Mouse (Mus musculus) hindbrain, embryonic 12.5 days (tissue): ENCODE data around the gene Cog5. TPM values are rescaled to one million over a fixed set of nuclear protein-coding genes. Genes with fewer than 3 reads are reported as not detected.
"Not testable (repeated sequence)": the region's sequence is repeated elsewhere in the genome, so short reads cannot be mapped to it uniquely, and the experiment has no call there.

Source experiments
- ATAC-seq: fragments of 200-750 bp; cut with Nextera tagmentation; 2 replicates; pipeline ENCODE4 v1.8.0; 2017; ENCODE audit warnings: moderate TSS enrichment; ENCODE audit not compliant: low FRiP score
- H3K27ac ChIP-seq: fragments of 300-500 bp; sonication (generic); 2 replicates; pipeline ENCODE4 v1.5.1; 2016; ENCODE audit warnings: mild to moderate bottlenecking
- H3K27me3 ChIP-seq: fragments of 300-500 bp; sonication (generic); 2 replicates; pipeline ENCODE4 v1.6.1; 2016; ENCODE audit warnings: mild to moderate bottlenecking
- H3K36me3 ChIP-seq: fragments of 300-500 bp; sonication (generic); 2 replicates; pipeline ENCODE4 v1.6.1; 2016; ENCODE audit warnings: mild to moderate bottlenecking
- H3K4me1 ChIP-seq: fragments of 300-500 bp; sonication (generic); 2 replicates; pipeline ENCODE4 v1.6.1; 2016
- H3K4me2 ChIP-seq: fragments of 300-500 bp; sonication (generic); replicated peaks from 2 replicates; pipeline ENCODE4 v1.6.1; 2016; ENCODE audit warnings: mild to moderate bottlenecking
- H3K4me3 ChIP-seq: fragments of 300-500 bp; sonication (generic); 2 replicates; pipeline ENCODE4 v1.5.1; 2016; ENCODE audit warnings: mild to moderate bottlenecking
- H3K9ac ChIP-seq: fragments of 300-500 bp; sonication (generic); 2 replicates; pipeline ENCODE4 v1.6.1; 2016; ENCODE audit warnings: mild to moderate bottlenecking, moderate library complexity
- H3K9me3 ChIP-seq: fragments of 300-500 bp; sonication (generic); replicated peaks from 2 replicates; pipeline ENCODE4 v1.6.1; 2016; ENCODE audit warnings: mild to moderate bottlenecking
- WGBS: fragments of 180-500 bp; shearing (Covaris S2); methylation state at CpG from one replicate; pipeline ENCODE4 v1.1.7; 2016; 5-methylcytosine and 5-hydroxymethylcytosine counted together
- polyA plus RNA-seq: library from polyadenylated mRNA; unstranded; fragments of >200 nt; fragmentation: Nextera tagmentation; extraction: Ambion mirVana; gene quantifications from 2 replicates; pipeline ENCODE4 v1.2.1, GENCODE M21; 2016

The Cog5 gene
- polyA plus RNA-seq: 38.1 and 39.7 TPM in 2 replicates

DNA sequence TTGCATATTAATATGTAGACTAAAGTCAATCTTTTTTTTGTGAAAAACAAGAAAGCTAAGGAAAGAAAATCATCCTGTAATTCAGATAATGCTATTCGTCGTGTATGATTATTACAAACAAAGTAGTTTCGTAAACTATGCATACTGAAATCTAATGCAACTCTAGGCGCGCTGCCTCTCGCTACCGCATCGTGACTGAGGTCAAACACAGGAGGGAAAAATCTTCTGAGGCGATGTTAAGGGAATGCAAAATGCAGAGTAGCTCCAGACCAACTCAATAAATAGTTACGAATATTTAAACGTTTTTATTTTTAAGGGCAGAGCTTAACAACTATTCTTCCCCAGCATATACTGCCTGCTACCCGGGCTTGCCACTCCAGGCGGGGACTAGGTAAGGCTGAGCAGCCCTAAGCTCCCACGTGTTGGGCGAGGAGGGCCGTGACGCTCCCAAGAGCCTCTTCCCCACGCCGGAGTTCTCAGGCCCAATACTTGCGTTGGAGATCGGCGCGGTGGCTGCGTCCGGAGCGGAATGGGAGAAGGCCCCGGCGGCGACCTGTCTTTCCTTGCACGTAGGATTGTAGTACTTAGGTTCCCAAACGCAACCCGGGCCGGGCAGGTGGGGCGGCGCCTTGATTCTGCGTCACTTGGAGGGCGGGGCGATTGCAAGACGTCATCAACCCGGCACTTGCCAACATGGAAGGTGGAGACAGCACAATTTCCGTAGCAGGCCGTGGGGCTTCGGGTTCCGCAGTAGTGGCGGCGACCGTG, at the start of gene Cog5, which contains the start of gene Dus4l:
Cog5 (plus strand) TSS at position 673 of the 768 bp plus-strand sequence.
Dus4l (minus strand) TSS at position 630 of the 768 bp plus-strand sequence.
- Histone ChIP-seq H3K27ac (peak within 1 kb of the TSS; percentile 36), H3K27me3 (no peaks in the 10 kb centered on the region), H3K9me3 (no peaks in the 10 kb centered on the region), H3K36me3 (no peaks in the 10 kb centered on the region), H3K4me3 (peak within 1 kb of the TSS; percentile 66), H3K9ac (peak within 1 kb of the TSS; percentile 77), H3K4me1 (peaks cover 3% of the 10 kb centered on the region; the same call in 1 of the 2 replicates), H3K4me2 (peak within 1 kb of the TSS; percentile 78)
- peak; percentile 98 for ATAC-seq
- under 1% methylated on average over 47 of the region's 47 CpGs for WGBS

DNA sequence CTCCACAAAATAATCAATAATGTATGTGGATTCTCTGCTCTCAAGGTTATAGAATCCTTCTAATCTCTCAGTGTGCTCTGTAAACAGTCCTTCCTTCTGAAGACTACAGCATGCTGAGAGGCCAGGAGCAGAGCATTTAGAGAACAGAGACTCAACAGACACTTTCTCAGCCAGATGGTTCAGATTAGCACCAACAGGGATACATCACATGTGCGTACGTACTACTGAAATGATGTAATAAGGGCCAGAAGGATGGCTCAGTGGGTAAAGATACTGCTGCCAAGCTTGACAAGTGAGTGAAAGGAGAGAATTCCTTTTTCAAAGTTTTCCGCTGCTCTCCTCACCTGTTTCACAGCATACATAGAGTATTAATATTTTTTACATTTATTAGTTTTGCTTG, 49.8 kb upstream of the Cog5 start:
- no peaks in the 10 kb centered on the region for H3K9me3 ChIP-seq
- ATAC-seq: no peak
- no peak overlapping the region for H3K27ac ChIP-seq
- H3K27me3 ChIP-seq: no peaks in the 10 kb centered on the region
- H3K9ac ChIP-seq: no peak overlapping the region
- no peak overlapping the region for H3K4me3 ChIP-seq
- WGBS: 69% methylated on average over 3 of the region's 3 CpGs
- H3K4me1 ChIP-seq: no peaks in the 10 kb centered on the region
- no peaks in the 10 kb centered on the region for H3K36me3 ChIP-seq
- H3K4me2 ChIP-seq: no peak overlapping the region

DNA sequence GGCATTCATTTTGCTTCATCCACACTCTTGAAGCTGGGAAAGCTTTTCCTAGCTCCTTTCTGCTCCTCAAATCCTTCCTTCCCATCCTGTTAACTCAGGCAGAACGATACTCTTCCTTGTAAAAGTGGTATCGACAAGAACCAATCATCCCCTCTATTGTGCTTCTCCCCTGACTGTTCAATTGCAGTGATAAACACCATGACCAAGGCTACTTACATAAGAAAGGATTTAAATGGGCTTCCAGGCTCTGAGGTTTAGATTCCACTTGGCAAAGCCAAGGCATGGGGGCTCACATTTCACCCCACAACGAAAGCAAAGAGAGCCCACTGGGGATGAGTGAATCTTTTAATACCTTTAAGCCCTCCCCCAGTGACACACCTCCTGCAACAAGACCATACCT, 46.5 kb upstream of the Cog5 start:
- H3K4me3 ChIP-seq: no peak overlapping the region
- no peak overlapping the region for H3K27ac ChIP-seq
- H3K36me3 ChIP-seq: no peaks in the 10 kb centered on the region
- 18% methylated on average over 3 of the region's 3 CpGs for WGBS
- no peak overlapping the region for H3K9ac ChIP-seq
- H3K4me1 ChIP-seq: no peaks in the 10 kb centered on the region
- H3K27me3 ChIP-seq: no peaks in the 10 kb centered on the region
- H3K4me2 ChIP-seq: no peak overlapping the region
- ATAC-seq: no peak
- H3K9me3 ChIP-seq: no peaks in the 10 kb centered on the region

DNA sequence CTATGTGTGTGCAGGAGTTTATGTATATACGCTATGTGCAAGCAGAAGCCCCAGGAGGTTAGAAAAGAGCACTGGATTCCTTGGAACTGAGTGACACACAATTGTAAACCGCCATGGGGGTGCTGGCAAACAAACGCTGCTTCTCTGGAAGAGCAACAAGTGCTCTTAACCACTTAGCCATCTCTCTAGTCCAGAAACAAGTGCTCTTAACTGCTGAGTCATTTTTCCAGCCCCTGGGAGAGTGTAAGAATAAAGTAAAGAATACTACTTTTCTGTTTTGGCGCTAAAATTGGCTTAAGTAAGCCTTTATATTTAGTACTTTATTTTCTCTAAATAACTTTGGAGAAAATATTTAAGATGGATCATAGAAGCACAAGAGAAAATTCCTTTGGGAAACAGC, 41.3 kb upstream of the Cog5 start:
- H3K4me3 ChIP-seq: no peak overlapping the region
- no peak overlapping the region for H3K9ac ChIP-seq
- peaks cover 3% of the 10 kb centered on the region; the same call in 1 of the 2 replicates for H3K36me3 ChIP-seq
- no peak for ATAC-seq
- H3K9me3 ChIP-seq: no peaks in the 10 kb centered on the region
- H3K27ac ChIP-seq: no peak overlapping the region
- no peaks in the 10 kb centered on the region for H3K4me1 ChIP-seq
- no peaks in the 10 kb centered on the region for H3K27me3 ChIP-seq
- H3K4me2 ChIP-seq: no peak overlapping the region
- WGBS: 51% methylated on average over 4 of the region's 4 CpGs

DNA sequence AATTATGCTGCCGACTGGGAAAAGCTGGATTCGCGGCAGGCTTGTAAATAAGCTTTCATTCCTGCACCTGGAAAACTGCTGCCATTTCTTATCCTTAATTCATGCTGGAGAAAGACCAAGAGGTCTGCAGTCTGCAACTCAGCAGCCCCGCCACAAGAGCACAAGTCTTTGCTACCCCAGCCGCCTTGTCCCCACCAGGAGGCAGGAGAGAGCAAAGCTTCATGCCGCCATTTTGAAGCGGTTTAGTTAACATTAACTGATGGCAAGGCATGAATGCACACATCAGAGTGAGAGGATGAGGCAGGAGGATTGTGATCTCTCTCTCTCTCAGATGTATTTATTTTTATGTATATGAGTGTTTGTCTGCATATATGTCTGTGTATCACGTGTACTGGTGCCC, 34.6 kb upstream of the Cog5 start:
- Histone ChIP-seq H3K4me2 (no peak overlapping the region), H3K4me3 (no peak overlapping the region), H3K27me3 (no peaks in the 10 kb centered on the region), H3K4me1 (no peaks in the 10 kb centered on the region), H3K36me3 (peaks cover 3% of the 10 kb centered on the region; the same call in 1 of the 2 replicates), H3K9me3 (no peaks in the 10 kb centered on the region), H3K27ac (no peak overlapping the region), H3K9ac (no peak overlapping the region)
- WGBS: 89% methylated on average over 8 of the region's 8 CpGs
- ATAC-seq: no peak

DNA sequence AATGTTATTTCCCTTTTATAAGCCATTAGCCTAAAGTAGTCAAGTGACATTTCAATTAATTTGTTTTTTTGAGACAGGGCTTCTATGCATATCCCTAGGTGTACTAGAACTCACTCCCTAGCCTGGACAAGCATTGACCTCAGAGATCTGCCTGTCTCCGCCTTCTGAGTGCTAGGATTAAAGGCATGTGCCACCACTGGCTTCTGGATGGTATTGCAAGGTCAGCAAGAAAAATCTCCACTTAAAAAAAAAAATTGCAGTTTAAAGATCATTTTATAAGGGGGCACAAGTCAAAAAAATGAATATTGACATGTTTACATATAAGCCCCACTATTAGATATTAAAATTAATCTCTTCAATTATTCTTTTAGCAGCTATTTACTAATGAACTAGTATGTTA, 29.7 kb upstream of the Cog5 start:
- Histone ChIP-seq H3K36me3 (no peaks in the 10 kb centered on the region), H3K27ac (no peak overlapping the region), H3K4me3 (no peak overlapping the region), H3K9me3 (no peaks in the 10 kb centered on the region), H3K4me2 (no peak overlapping the region), H3K27me3 (no peaks in the 10 kb centered on the region), H3K9ac (no peak overlapping the region), H3K4me1 (no peaks in the 10 kb centered on the region)
- WGBS: 94% methylated on average over 1 of the region's 1 CpGs
- no peak for ATAC-seq

DNA sequence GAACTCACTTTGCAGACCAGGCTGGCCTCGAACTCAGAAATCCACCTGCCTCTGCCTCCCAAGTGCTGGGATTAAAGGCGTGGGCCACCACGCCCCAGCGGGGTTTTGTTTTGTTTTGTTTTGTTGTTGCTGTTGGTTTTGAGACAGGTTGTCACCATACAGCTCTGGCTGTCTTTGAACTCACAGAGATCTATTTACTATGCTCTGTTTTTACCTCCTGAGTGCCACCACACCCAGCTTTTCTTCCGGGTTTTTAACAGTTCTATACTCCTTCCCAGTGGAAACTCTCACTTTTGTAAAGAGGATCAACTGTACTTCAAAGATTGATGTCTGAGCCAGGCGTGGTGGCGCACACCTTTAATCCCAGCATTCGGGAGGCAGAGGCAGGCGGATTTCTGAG, 26.3 kb upstream of the Cog5 start:
- not testable (repeated sequence) for H3K9ac ChIP-seq, H3K4me1 ChIP-seq, H3K4me2 ChIP-seq, H3K27me3 ChIP-seq, ATAC-seq, H3K27ac ChIP-seq, H3K9me3 ChIP-seq, H3K4me3 ChIP-seq, H3K36me3 ChIP-seq
- WGBS: 91% methylated on average over 9 of the region's 9 CpGs

DNA sequence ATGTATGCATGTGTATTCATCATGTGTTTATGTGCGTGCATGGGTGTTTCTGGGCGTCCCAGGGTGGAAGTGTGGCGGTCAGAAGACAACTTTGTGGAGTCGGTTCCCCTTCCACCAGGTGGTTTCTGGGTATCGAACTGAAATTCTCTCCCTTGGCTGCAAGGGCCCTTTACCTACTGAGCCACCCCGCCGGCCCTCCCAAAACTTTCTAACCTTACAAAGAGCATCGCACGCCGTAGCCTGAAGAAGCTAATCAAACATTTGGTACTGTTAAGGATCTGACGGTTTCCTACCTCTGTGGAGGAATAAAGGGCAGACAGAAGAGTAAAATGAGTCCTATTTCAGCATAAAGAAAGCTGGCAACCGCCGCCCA, 20.7 kb upstream of the Cog5 start:
- Histone ChIP-seq H3K4me2 (peak overlapping the region; percentile 74), H3K36me3 (no peaks in the 10 kb centered on the region), H3K27me3 (no peaks in the 10 kb centered on the region), H3K9ac (peak overlapping the region; percentile 77), H3K27ac (peak overlapping the region; percentile 73; the same call in 1 of the 2 replicates), H3K9me3 (no peaks in the 10 kb centered on the region), H3K4me3 (peak overlapping the region; percentile 60), H3K4me1 (peaks cover 3% of the 10 kb centered on the region; the same call in 1 of the 2 replicates)
- no peak; the same call in 1 of the 2 replicates for ATAC-seq
- WGBS: 11% methylated on average over 13 of the region's 13 CpGs

DNA sequence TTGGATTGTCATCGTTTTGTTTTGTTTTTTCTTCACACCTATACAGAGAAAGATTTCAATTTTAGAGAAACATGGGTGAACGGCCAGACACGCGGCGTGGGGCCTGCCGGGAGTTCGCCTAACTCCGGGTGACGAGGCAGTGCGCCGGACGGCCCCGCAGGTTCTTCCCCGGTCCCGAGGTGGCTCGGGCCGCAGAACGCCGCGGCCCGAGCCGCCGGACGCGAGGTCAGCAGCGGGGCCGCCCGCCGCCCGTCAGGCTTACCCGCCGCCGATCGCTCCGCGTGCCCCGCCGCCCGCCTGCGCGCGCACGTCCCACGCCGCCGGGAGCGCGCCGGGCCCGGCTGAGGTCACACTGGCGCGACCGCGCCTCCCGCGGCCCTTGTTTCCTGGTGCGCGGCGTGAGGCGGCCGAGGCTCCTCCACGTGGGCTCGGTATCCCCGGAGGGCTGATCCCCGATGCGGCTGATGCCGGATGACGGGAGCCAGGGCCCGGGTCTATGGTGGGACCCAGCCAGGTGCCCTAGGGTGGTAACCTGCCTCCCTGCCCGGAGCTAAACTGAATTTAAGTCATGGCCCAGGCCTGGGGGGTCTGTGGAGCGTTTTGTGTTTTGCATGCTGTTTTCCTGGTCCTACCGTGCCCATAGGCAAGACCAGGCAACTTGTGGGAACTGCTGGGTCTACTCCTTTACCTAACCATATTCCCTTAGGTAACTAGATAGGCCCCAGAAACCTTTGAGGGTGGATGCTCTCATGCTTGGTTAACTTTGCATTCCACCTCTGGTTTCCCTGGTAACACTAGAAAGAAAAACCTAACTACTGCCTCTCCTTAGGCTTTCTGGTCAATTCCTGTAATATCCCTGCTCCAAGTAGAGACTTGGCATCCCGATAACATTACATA, 20.1 kb upstream of the Cog5 start, which contains the start of gene Bcap29:
Bcap29 (minus strand) TSS at position 316 of the 897 bp plus-strand sequence.
- no peaks in the 10 kb centered on the region for H3K27me3 ChIP-seq
- peak within 1 kb of the TSS; percentile 73 for H3K27ac ChIP-seq

DNA sequence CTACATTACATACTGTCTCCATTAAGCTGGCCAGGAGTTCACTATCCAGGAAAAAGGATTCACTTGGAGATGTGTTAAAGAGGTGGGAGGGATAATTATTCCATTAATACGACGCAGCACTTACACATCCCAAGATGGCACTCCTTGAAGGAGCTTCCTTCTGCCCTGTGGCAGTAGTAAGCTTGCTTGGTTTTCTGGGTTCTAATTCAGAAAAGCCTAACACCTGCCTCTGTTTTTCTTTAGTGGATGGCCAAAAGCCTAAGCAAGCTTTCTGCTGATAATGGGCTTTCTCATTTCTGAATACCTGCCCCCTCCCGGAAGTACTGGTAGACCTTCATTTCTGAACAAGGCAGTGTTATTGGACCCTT, 19.4 kb upstream of the Cog5 start:
- ATAC-seq: no peak; the same call in 1 of the 2 replicates
- no peaks in the 10 kb centered on the region for H3K36me3 ChIP-seq
- H3K27me3 ChIP-seq: no peaks in the 10 kb centered on the region
- no peaks in the 10 kb centered on the region for H3K9me3 ChIP-seq
- H3K4me3 ChIP-seq: no peak overlapping the region
- peaks cover 3% of the 10 kb centered on the region; the same call in 1 of the 2 replicates for H3K4me1 ChIP-seq
- peak overlapping the region; percentile 74 for H3K4me2 ChIP-seq
- 86% methylated on average over 3 of the region's 3 CpGs for WGBS
- no peak overlapping the region for H3K27ac ChIP-seq
- no peak overlapping the region for H3K9ac ChIP-seq

More for the DNA sequence above, 20.1 kb upstream of the Cog5 start, which contains the start of gene Bcap29:
- peak; percentile 91 for ATAC-seq
- H3K9ac ChIP-seq: peak within 1 kb of the TSS; percentile 77
- WGBS: 3% methylated on average over 56 of the region's 73 CpGs
- peak within 1 kb of the TSS; percentile 74 for H3K4me2 ChIP-seq
- peaks cover 3% of the 10 kb centered on the region; the same call in 1 of the 2 replicates for H3K4me1 ChIP-seq
- H3K9me3 ChIP-seq: no peaks in the 10 kb centered on the region
- peak within 1 kb of the TSS; percentile 60 for H3K4me3 ChIP-seq
- no peaks in the 10 kb centered on the region for H3K36me3 ChIP-seq

DNA sequence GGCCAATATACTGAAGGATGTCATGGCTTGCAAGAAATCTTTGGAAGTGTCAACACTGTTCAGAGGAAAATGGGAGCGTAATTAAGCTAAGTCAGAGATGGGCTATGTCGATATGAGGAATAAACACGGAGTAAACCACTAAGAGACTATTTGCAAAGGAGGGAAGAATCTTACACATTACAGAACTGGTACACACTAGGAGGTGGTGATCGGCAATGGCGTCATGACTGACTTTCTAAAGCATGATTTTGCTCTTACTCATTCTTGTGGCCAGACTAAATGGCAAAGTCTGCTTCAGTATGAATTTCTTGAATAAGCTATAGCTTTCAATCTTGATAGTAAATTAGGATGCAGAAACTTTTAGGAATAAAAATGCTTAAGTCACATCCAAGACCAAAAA, 1.1 kb upstream of the Cog5 start:
- Histone ChIP-seq H3K4me2 (peak overlapping the region; percentile 78), H3K36me3 (no peaks in the 10 kb centered on the region), H3K4me1 (peaks cover 3% of the 10 kb centered on the region; the same call in 1 of the 2 replicates), H3K27ac (no peak overlapping the region), H3K9me3 (no peaks in the 10 kb centered on the region), H3K9ac (no peak overlapping the region), H3K27me3 (no peaks in the 10 kb centered on the region), H3K4me3 (no peak overlapping the region)
- WGBS: 83% methylated on average over 5 of the region's 5 CpGs
- ATAC-seq: no peak

DNA sequence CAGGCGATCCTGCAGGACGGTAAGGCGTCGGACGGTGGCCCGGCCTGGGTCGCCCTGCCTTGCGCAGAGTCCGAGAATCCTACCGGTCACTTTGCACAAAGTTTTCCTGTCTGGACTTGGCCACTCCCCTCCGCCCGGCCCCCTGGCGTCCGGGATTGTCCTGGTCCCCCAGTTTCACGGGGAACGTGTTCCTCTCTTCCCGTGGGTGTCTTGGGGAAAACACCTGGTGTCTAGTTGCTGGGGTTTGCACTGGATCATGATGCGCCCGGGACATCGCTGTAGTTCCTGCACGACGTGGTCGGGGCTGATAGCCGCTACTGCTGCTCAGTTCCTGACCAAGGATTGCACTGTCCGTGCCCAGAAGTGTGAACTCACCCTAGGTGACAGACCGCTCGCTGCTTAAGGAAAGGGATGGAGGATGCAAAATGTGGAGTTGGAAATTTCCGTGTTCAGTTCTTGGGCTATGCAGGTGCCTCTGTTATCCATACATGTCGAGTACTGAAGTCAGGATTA, 352 bp downstream of the Cog5 start:
- peak; percentile 86 for ATAC-seq
- peak overlapping the region; percentile 36 for H3K27ac ChIP-seq

More for the DNA sequence above, 352 bp downstream of the Cog5 start:
- Histone ChIP-seq H3K9ac (peak overlapping the region; percentile 77), H3K4me3 (peak overlapping the region; percentile 66), H3K27me3 (no peaks in the 10 kb centered on the region), H3K4me1 (peaks cover 3% of the 10 kb centered on the region; the same call in 1 of the 2 replicates), H3K36me3 (no peaks in the 10 kb centered on the region), H3K9me3 (no peaks in the 10 kb centered on the region), H3K4me2 (peak overlapping the region; percentile 78)
- 1% methylated on average over 29 of the region's 29 CpGs for WGBS
